In the genomic region with DNA sequence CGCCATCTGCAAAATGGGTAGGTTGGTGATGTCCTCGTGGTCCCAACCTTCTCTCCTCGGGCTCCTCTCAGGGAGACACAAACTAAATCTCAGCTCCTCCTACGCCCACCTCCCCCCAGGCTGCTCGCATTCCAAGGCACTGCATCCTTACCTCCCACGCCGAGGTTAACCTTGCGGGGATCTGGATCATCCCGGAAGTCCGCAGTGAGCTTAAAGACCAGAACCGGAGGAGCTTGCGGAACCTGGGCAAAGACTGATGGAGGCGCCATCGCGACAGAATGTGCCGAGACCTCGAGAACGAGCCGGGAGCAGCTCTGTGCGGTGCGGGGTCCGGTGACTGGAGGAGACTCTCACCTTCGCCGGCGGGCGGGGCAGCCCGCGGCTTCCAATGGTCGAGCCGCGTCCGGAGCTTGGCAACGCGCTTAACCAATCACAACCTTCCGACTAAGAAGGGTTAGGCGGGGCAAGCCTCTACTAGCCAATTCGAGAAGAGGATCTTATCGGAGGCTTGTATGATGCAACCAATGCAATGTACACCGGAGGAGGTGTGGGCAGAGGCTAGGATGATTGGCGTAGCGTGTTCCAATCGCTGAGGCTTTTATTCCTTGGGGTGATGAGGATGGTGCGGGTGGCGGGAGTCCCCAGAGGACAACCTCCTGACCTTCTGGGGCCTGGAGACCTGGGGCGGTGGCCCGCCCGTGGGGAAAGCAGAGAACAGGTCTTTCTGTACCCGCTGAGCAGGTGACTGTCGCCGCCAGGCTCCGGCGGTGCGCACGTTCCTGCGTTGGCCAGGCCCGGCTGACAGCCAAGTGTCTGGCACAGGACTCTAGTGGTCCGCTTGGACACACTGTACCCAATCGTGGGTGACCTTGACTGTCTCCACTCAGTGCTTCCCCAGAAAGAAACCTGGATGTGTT, we compare ENCODE assay signal across 8 mouse cellular contexts. TPM values are rescaled to one million over a fixed set of nuclear protein-coding genes. Genes with fewer than 3 reads are reported as not detected.
DNase-seq lines count a peak whose midpoint lies in the region; ATAC-seq and TF ChIP-seq lines count a peak whose summit lies in the region.

Got1 (minus strand) TSS at position 419 of the 917 bp plus-strand sequence.

- in situ Hi-C loops in CH12.LX (cut with MboI; ENCODE audit: low pct_ligation_motif_present, low pct_unique_long_range_greater_than_20kb, low sequenced_read_pairs) = loop anchor here (5.0 to 25.0 kb wide), 3 partner anchors 32 to 238 kb away; partner anchors contain the start of genes Cox15 and Cutc

- no peaks in the 10 kb centered on the region for H3K27me3 ChIP-seq in CH12.LX (replicated peaks)
- H3K27me3 ChIP-seq in forebrain, embryonic 11.5 days (ENCODE audit: control insufficient read depth, insufficient read depth, low read length) = no peaks in the 10 kb centered on the region; the same call in 1 of the 2 replicates
- H3K27me3 ChIP-seq in heart, embryonic 16.5 days (ENCODE audit: control insufficient read depth, insufficient read depth, low read length) = no peaks in the 10 kb centered on the region
- H3K27me3 ChIP-seq in liver, embryonic 15.5 days = peaks cover 13% of the 10 kb centered on the region
- H3K27me3 ChIP-seq in neural tube, embryonic 12.5 days (replicated peaks) = no peaks in the 10 kb centered on the region

- no peaks in the 10 kb centered on the region for H3K9me3 ChIP-seq in CH12.LX (replicated peaks; ENCODE audit: low read length)
- H3K9me3 ChIP-seq in forebrain, embryonic 11.5 days (ENCODE audit: control insufficient read depth, low read length) = no peaks in the 10 kb centered on the region
- no peaks in the 10 kb centered on the region for H3K9me3 ChIP-seq in heart, embryonic 16.5 days (replicated peaks; ENCODE audit: control insufficient read depth, low read length)
- H3K9me3 ChIP-seq in liver, embryonic 15.5 days (replicated peaks) = no peaks in the 10 kb centered on the region
- H3K9me3 ChIP-seq in neural tube, embryonic 12.5 days = no peaks in the 10 kb centered on the region

- H3K36me3 ChIP-seq in CH12.LX (replicated peaks in 1 of 2; ENCODE audit: control insufficient read depth in 1 of 2, insufficient read depth in 1 of 2, low read length in 1 of 2) = peaks cover 0 to 14% of the 10 kb centered on the region in 2 experiments
- H3K36me3 ChIP-seq in forebrain, embryonic 11.5 days (ENCODE audit: control insufficient read depth, insufficient read depth, low read length) = no peaks in the 10 kb centered on the region
- H3K36me3 ChIP-seq in heart, embryonic 16.5 days (ENCODE audit: control insufficient read depth, insufficient read depth) = no peaks in the 10 kb centered on the region
- H3K36me3 ChIP-seq in liver, embryonic 15.5 days (replicated peaks) = no peaks in the 10 kb centered on the region
- no peaks in the 10 kb centered on the region for H3K36me3 ChIP-seq in neural tube, embryonic 12.5 days

- WGBS in forebrain, embryonic 11.5 days = under 1% methylated on average over 58 of the region's 58 CpGs
- under 1% methylated on average over 58 of the region's 58 CpGs for WGBS in heart, embryonic 16.5 days
- 1% methylated on average over 58 of the region's 58 CpGs for WGBS in liver, embryonic 15.5 days (ENCODE audit: insufficient replicate concordance)
- WGBS in neural tube, embryonic 12.5 days = under 1% methylated on average over 58 of the region's 58 CpGs

- H3K27ac ChIP-seq in CH12.LX (ENCODE audit: insufficient read depth, low read depth) = peak within 1 kb of the TSS; percentile 81
- H3K27ac ChIP-seq in forebrain, embryonic 11.5 days (ENCODE audit: low read depth, low read length) = 0 out of 2 replicates have a peak within 1 kb of the TSS, but pooled peaks have one; percentile 27
- peak within 1 kb of the TSS; percentile 91 for H3K27ac ChIP-seq in heart, embryonic 16.5 days (ENCODE audit: low read length)
- H3K27ac ChIP-seq in liver, embryonic 15.5 days (replicated peaks) = peak within 1 kb of the TSS; percentile 73
- H3K27ac ChIP-seq in neural tube, embryonic 12.5 days = no peak within 1 kb of the TSS

- DNase-seq in CH12.LX (ENCODE audit: extremely low read depth) = peak; percentile 98
- peak; percentile 95 for DNase-seq in c-Kit-positive CD71-positive TER-119-negative erythroid progenitor cells, embryonic 14.5 days (ENCODE audit: low read depth)
- DNase-seq in forebrain, embryonic 11.5 days (ENCODE audit: low spot score) = peak; percentile 96
- DNase-seq in kidney, postnatal 36 days = peak; percentile 95 to 97
- DNase-seq in telencephalon, adult 2 months (ENCODE audit: low read depth, low spot score) = peak; percentile 99

- no peak for TF ChIP-seq CTCF in CH12.LX (conservative IDR thresholded peaks at IDR 0.05 in 1 of 2, IDR thresholded peaks at IDR 0.05 in 1 of 2; ENCODE audit: low read depth in 2 of 2, low read length in 2 of 2)

- TF ChIP-seq POLR2A in CH12.LX (IDR thresholded peaks at IDR 0.05; ENCODE audit: low read depth, low read length) = peak; percentile 90

- peaks cover 48% of the 10 kb centered on the region for H3K79me2 ChIP-seq in CH12.LX (replicated peaks; ENCODE audit: control insufficient read depth, extremely low read depth, insufficient read depth, poor library complexity, severe bottlenecking)

- dilution Hi-C loops in CH12.LX (cut with MboI; ENCODE audit: extremely low pct_ligation_motif_present, extremely low pct_unique_long_range_greater_than_20kb, low sequenced_read_pairs) = no loop called here

- H3K4me3 ChIP-seq in CH12.LX (replicated peaks in 1 of 3; ENCODE audit: low read depth in 2 of 3, low read length in 2 of 3, poor library complexity in 1 of 3) = peak within 1 kb of the TSS; percentile 79 to 93 (median 89)
- H3K4me3 ChIP-seq in forebrain, embryonic 11.5 days (ENCODE audit: low read depth, low read length) = peak within 1 kb of the TSS; percentile 70
- peak within 1 kb of the TSS; percentile 68 for H3K4me3 ChIP-seq in heart, embryonic 16.5 days (ENCODE audit: low read length)
- H3K4me3 ChIP-seq in liver, embryonic 15.5 days (replicated peaks) = peak within 1 kb of the TSS; percentile 74
- peak within 1 kb of the TSS; percentile 72 for H3K4me3 ChIP-seq in neural tube, embryonic 12.5 days

- H3K4me2 ChIP-seq in CH12.LX (ENCODE audit: insufficient read depth, low read depth, poor library complexity, severe bottlenecking) = peak within 1 kb of the TSS; percentile 85
- peak within 1 kb of the TSS; percentile 87 for H3K4me2 ChIP-seq in forebrain, embryonic 11.5 days (ENCODE audit: low read depth, low read length, severe bottlenecking)
- peak within 1 kb of the TSS; percentile 87 for H3K4me2 ChIP-seq in heart, embryonic 16.5 days (ENCODE audit: low read depth, low read length)
- H3K4me2 ChIP-seq in liver, embryonic 15.5 days = peak within 1 kb of the TSS; percentile 95
- peak within 1 kb of the TSS; percentile 77 for H3K4me2 ChIP-seq in neural tube, embryonic 12.5 days (replicated peaks)

- peak; percentile 100 for ATAC-seq in forebrain, embryonic 11.5 days (replicated peaks; ENCODE audit: low FRiP score)
- peak; percentile 98 for ATAC-seq in heart, embryonic 16.5 days (replicated peaks; ENCODE audit: extremely low read depth, insufficient read depth, low FRiP score)
- ATAC-seq in liver, embryonic 15.5 days (ENCODE audit: insufficient read depth) = peak; percentile 97
- peak; percentile 99 for ATAC-seq in neural tube, embryonic 12.5 days (ENCODE audit: low FRiP score, low read depth)

- no peak for TF ChIP-seq EP300 in CH12.LX (IDR thresholded peaks at IDR 0.05; ENCODE audit: low read length)

- H3K9ac ChIP-seq in CH12.LX (ENCODE audit: insufficient read depth, low read depth) = peak within 1 kb of the TSS; percentile 88
- peak within 1 kb of the TSS; percentile 77 for H3K9ac ChIP-seq in forebrain, embryonic 11.5 days (ENCODE audit: low read length)
- peak within 1 kb of the TSS; percentile 73 for H3K9ac ChIP-seq in heart, embryonic 16.5 days (ENCODE audit: low read length)
- peak within 1 kb of the TSS; percentile 79 for H3K9ac ChIP-seq in liver, embryonic 15.5 days
- peak within 1 kb of the TSS; percentile 71 for H3K9ac ChIP-seq in neural tube, embryonic 12.5 days

- peaks cover 6 to 20% of the 10 kb centered on the region in 2 experiments for H3K4me1 ChIP-seq in CH12.LX (ENCODE audit: control insufficient read depth in 1 of 2, insufficient read depth in 2 of 2)
- H3K4me1 ChIP-seq in forebrain, embryonic 11.5 days (replicated peaks; ENCODE audit: control insufficient read depth, insufficient read depth, low read length) = peaks cover 29% of the 10 kb centered on the region
- H3K4me1 ChIP-seq in heart, embryonic 16.5 days (ENCODE audit: control insufficient read depth, insufficient read depth, low read length) = peaks cover 40% of the 10 kb centered on the region
- peaks cover 47% of the 10 kb centered on the region for H3K4me1 ChIP-seq in liver, embryonic 15.5 days (replicated peaks)
- peaks cover 27% of the 10 kb centered on the region for H3K4me1 ChIP-seq in neural tube, embryonic 12.5 days

- no peak for TF ChIP-seq RAD21 in CH12.LX (IDR thresholded peaks at IDR 0.05; ENCODE audit: low read depth, low read length)

TF ChIP-seq in CH12.LX, 34 proteins besides CTCF, POLR2A, EP300 and RAD21 (continues in another document):
- TF ChIP-seq E2F4 (IDR thresholded peaks at IDR 0.05; ENCODE audit: insufficient replicate concordance, low read depth, low read length) (peak; percentile 81; the same call in 1 of the 2 replicates), ELF1 (IDR thresholded peaks at IDR 0.05; ENCODE audit: low read depth, low read length) (peak; percentile 69), MAZ (IDR thresholded peaks at IDR 0.05; ENCODE audit: low read depth, low read length) (peak; percentile 80; the same call in 1 of the 2 replicates), IRF4 (IDR thresholded peaks at IDR 0.05; ENCODE audit: low read depth, low read length) (peak; percentile 18; the same call in 1 of the 2 replicates), MYC (IDR thresholded peaks at IDR 0.05; ENCODE audit: low read depth, low read length) (peak; percentile 56; the same call in 1 of the 2 replicates), KAT2A (IDR thresholded peaks at IDR 0.05; ENCODE audit: insufficient replicate concordance, low read length) (peak; percentile 81; the same call in 1 of the 2 replicates), BHLHE40 (IDR thresholded peaks at IDR 0.05; ENCODE audit: low read depth, low read length) (peak; percentile 67), ZMIZ1 (IDR thresholded peaks at IDR 0.05; ENCODE audit: low read depth, low read length) (peak; percentile 87), HCFC1 (IDR thresholded peaks at IDR 0.05; ENCODE audit: low read depth, low read length) (peak; percentile 79), MAX (IDR thresholded peaks at IDR 0.05; ENCODE audit: low read length) (peak; percentile 33; the same call in 1 of the 2 replicates)

RNA-seq across cellular contexts. Expression of gene Got1, which starts in this region (rescaled TPM):
- total RNA-seq in CH12.LX (2012; rRNA removed) = 122 and 131 TPM in 2 replicates
- 164 and 176 TPM in 2 replicates for total RNA-seq in CH12.LX (2014; rRNA removed)
- 214 and 228 TPM in 2 replicates for polyA plus RNA-seq in CH12.LX (2012; ENCODE audit: insufficient read length, low read depth)
- 45.5 and 48.2 TPM in 2 replicates for polyA plus RNA-seq in forebrain, embryonic 11.5 days (2014; fragmentation: Nextera tagmentation; extraction: Ambion mirVana)
- 271 and 274 TPM in 2 replicates for polyA plus RNA-seq in heart, embryonic 16.5 days (2015; fragmentation: Nextera tagmentation; extraction: Ambion mirVana)
- 19.8 and 22.3 TPM in 2 replicates for polyA plus RNA-seq in liver, embryonic 15.5 days (2015; fragmentation: Nextera tagmentation; extraction: Ambion mirVana)
- 67.8 and 69.7 TPM in 2 replicates for polyA plus RNA-seq in neural tube, embryonic 12.5 days (2016; fragmentation: Nextera tagmentation; extraction: Ambion mirVana)
